Mouse (Mus musculus): ENCODE measurements around the gene Dclre1a. TPM values are rescaled to one million over a fixed set of nuclear protein-coding genes. Genes with fewer than 3 reads are reported as not detected.

Gene Dclre1a
- total and polyA plus RNA-seq, 3 experiments = 28.7 to 142 (median 36.0) TPM

DNA sequence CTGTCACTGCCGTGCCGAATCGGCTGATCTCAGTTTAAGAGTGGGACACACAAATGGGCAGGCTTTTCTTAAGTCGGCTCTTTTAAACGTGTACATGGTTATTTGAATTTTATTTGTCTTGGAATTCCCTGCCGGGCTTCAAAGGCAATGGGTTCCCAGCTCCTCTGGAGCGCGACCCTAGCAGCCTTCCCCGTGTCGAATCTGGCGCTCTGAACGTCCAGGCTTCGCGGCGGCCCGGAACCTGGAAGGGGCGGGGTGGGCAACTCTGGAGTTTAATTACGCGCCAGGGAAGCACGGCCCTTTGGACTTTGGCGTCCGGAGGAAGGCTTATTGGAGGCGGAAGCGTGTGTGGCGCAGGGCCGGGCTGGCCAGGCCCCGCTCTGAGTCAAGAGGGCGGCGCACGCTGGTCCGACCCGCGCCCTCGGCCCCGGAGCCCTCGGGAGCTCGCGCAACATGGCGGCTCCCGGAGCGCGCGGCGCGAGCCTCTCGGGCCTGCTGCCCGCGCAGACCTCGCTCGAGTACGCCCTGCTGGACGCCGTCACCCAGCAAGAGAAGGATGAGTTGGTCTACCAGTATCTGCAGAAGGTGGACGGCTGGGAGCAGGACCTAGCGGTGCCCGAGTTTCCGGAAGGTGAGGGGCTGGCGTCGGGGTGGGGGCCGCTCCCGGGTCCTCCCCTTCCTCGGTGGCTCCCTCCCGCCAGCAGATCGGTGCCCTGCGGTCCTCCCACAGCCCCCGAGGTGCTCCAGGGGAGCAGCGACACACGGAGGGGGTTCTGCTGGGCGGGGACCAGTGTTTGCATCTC lies 409 bp upstream of the Dclre1a start, which contains the start of gene Nhlrc2:
Nhlrc2 (plus strand) TSS at position 32 of the 803 bp plus-strand sequence.
- no peaks in the 10 kb centered on the region for H3K9me3 ChIP-seq (replicated peaks; ENCODE audit: insufficient read depth, low read length)
- peaks cover 48% of the 10 kb centered on the region for H3K79me2 ChIP-seq (ENCODE audit: control insufficient read depth, insufficient read depth, low read length, poor library complexity)
- H3K9ac ChIP-seq (ENCODE audit: control insufficient read depth, low read depth, low read length, poor library complexity, severe bottlenecking) = peak within 1 kb of the TSS; percentile 92
- H3K36me3 ChIP-seq (ENCODE audit: control insufficient read depth in 1 of 2, insufficient read depth in 2 of 2, low read length in 2 of 2) = peaks cover 10 to 33% of the 10 kb centered on the region in 2 experiments
- peak; percentile 94 for DNase-seq (ENCODE audit: low read depth, low spot score)
- H3K27me3 ChIP-seq (ENCODE audit: control insufficient read depth in 1 of 2, insufficient read depth in 2 of 2, low read length in 2 of 2) = no peaks in the 10 kb centered on the region
- peak within 1 kb of the TSS; percentile 86 to 92 for H3K4me3 ChIP-seq (ENCODE audit: control insufficient read depth in 1 of 2, insufficient read depth in 1 of 2, low read depth in 2 of 2, low read length in 2 of 2)
- peaks cover 12 to 31% of the 10 kb centered on the region in 2 experiments for H3K4me1 ChIP-seq (ENCODE audit: control insufficient read depth in 1 of 2, insufficient read depth in 2 of 2, low read length in 2 of 2)
- peak within 1 kb of the TSS; percentile 87 for H3K27ac ChIP-seq (ENCODE audit: control insufficient read depth, low read depth, low read length)
- peak; percentile 66 for TF ChIP-seq MYC (IDR thresholded peaks at IDR 0.05; ENCODE audit: low read depth, low read length)
- peak; percentile 15; the same call in 1 of the 2 replicates for TF ChIP-seq ETS1 (IDR thresholded peaks at IDR 0.05; ENCODE audit: low read depth, low read length)
- TF ChIP-seq ELF1 (IDR thresholded peaks at IDR 0.05; ENCODE audit: low read depth, low read length) = peak; percentile 74
- peak; percentile 97 for TF ChIP-seq E2F4 (IDR thresholded peaks at IDR 0.05; ENCODE audit: borderline replicate concordance, low read depth, low read length)
- peak; percentile 83 for TF ChIP-seq HCFC1 (IDR thresholded peaks at IDR 0.05; ENCODE audit: low read depth, low read length)
- TF ChIP-seq ZNF384 (IDR thresholded peaks at IDR 0.05; ENCODE audit: low read depth, low read length) = no peak
- no peak for TF ChIP-seq USF1 (IDR thresholded peaks at IDR 0.05; ENCODE audit: low read depth, low read length)
- peak; percentile 70 for TF ChIP-seq POLR2AphosphoS2 (IDR thresholded peaks at IDR 0.05; ENCODE audit: low read length)
- peak; percentile 81 for TF ChIP-seq MXI1 (IDR thresholded peaks at IDR 0.05; ENCODE audit: low read depth, low read length)
- peak; percentile 89 for TF ChIP-seq BHLHE40 (IDR thresholded peaks at IDR 0.05; ENCODE audit: borderline replicate concordance, low read depth, low read length)
- TF ChIP-seq SIN3A (IDR thresholded peaks at IDR 0.05; ENCODE audit: low read length) = peak; percentile 82
- peak; percentile 41; the same call in 1 of the 2 replicates for TF ChIP-seq TCF12 (IDR thresholded peaks at IDR 0.05; ENCODE audit: low read depth, low read length)
- peak; percentile 84 for TF ChIP-seq MAZ (IDR thresholded peaks at IDR 0.05; ENCODE audit: low read depth, low read length)
- TF ChIP-seq MAFK (IDR thresholded peaks at IDR 0.05; ENCODE audit: borderline replicate concordance, low read depth, low read length) = no peak
- no peak for TF ChIP-seq MYB (IDR thresholded peaks at IDR 0.05; ENCODE audit: low read depth, low read length)
- TF ChIP-seq SMC3 (IDR thresholded peaks at IDR 0.05; ENCODE audit: low read depth, low read length) = no peak
- TF ChIP-seq POLR2AphosphoS5 (IDR thresholded peaks at IDR 0.05; ENCODE audit: borderline replicate concordance, low read depth, low read length) = no peak; the same call in 1 of the 2 replicates
- TF ChIP-seq POLR2A (IDR thresholded peaks at IDR 0.05; ENCODE audit: control insufficient read depth in 1 of 2, insufficient read depth in 1 of 2, low read depth in 1 of 2, low read length in 2 of 2, poor library complexity in 1 of 2) = peak; percentile 71 to 75
- no peak for TF ChIP-seq ZKSCAN1 (IDR thresholded peaks at IDR 0.05; ENCODE audit: low read depth, low read length)
- TF ChIP-seq RCOR1 (IDR thresholded peaks at IDR 0.05; ENCODE audit: low read depth, low read length) = peak; percentile 20; the same call in 1 of the 2 replicates
- TF ChIP-seq NELFE (IDR thresholded peaks at IDR 0.05; ENCODE audit: low read depth, low read length) = peak; percentile 77
- TF ChIP-seq ZC3H11A (IDR thresholded peaks at IDR 0.05; ENCODE audit: low read depth, low read length) = peak; percentile 96
- no peak for TF ChIP-seq MEF2A (IDR thresholded peaks at IDR 0.05; ENCODE audit: extremely low read depth, insufficient replicate concordance, low read depth, low read length, poor library complexity, severe bottlenecking)
- 0 out of 6 replicates have a peak, but pooled peaks of 1 of the 3 experiments have one; percentile 4 for TF ChIP-seq CTCF (IDR thresholded peaks at IDR 0.05 in 2 of 3, conservative IDR thresholded peaks at IDR 0.05 in 1 of 3; ENCODE audit: control insufficient read depth in 1 of 3, insufficient read depth in 1 of 3, low read depth in 2 of 3, low read length in 3 of 3, poor library complexity in 1 of 3, severe bottlenecking in 1 of 3)
- no peak for TF ChIP-seq RAD21 (IDR thresholded peaks at IDR 0.05; ENCODE audit: low read depth, low read length)
- no peak for TF ChIP-seq GABPA (IDR thresholded peaks at IDR 0.05; ENCODE audit: low read depth, low read length)
- TF ChIP-seq TAL1 (IDR thresholded peaks at IDR 0.05; ENCODE audit: low read length) = no peak
- peak; percentile 87 for TF ChIP-seq ZMIZ1 (IDR thresholded peaks at IDR 0.05; ENCODE audit: low read depth, low read length)
- TF ChIP-seq CHD2 (IDR thresholded peaks at IDR 0.05; ENCODE audit: low read length) = no peak
- TF ChIP-seq CHD1 (IDR thresholded peaks at IDR 0.05; ENCODE audit: low read depth, low read length) = no peak; the same call in 1 of the 2 replicates
- no peak for TF ChIP-seq USF2 (IDR thresholded peaks at IDR 0.05; ENCODE audit: borderline replicate concordance in 1 of 2, insufficient read depth in 1 of 2, low read depth in 1 of 2, low read length in 2 of 2)
- no peak for TF ChIP-seq JUND (IDR thresholded peaks at IDR 0.05; ENCODE audit: low read depth, low read length)
- peak; percentile 43 for TF ChIP-seq MAX (IDR thresholded peaks at IDR 0.05; ENCODE audit: low read length)
- TF ChIP-seq KAT2A (conservative IDR thresholded peaks at IDR 0.05; ENCODE audit: low read depth, low read length) = peak; percentile 64; the same call in 1 of the 2 replicates
- peak; percentile 42; the same call in 1 of the 2 replicates for TF ChIP-seq NRF1 (IDR thresholded peaks at IDR 0.05; ENCODE audit: insufficient read depth, low read depth, low read length, poor library complexity, severe bottlenecking)
- TF ChIP-seq TBP (IDR thresholded peaks at IDR 0.05; ENCODE audit: low read depth, low read length) = peak; percentile 83
